Mouse (Mus musculus): ENCODE data around the gene Tnfrsf13c. TPM values are rescaled to one million over a fixed set of nuclear protein-coding genes. Genes with fewer than 3 reads are reported as not detected.
A peak's percentile ranks its signal among the peaks of the same experiment; 100 is the strongest.

Tnfrsf13c gene
- polyA plus RNA-seq, 1 experiment from 2014 or later: 2.3 TPM

- 84% methylated on average over 8 of the region's 8 CpGs for WGBS (ENCODE audit: insufficient replicate concordance)
Observed at GRCm38 (mm10) chr15:82172648-82173047, 51.5 kb downstream of the Tnfrsf13c start.

More at GRCm38 (mm10) chr15:82172648-82173047, 51.5 kb downstream of the Tnfrsf13c start:
- H3K9ac ChIP-seq (replicated peaks): no peak overlapping the region
- peaks cover 2% of the 10 kb centered on the region for H3K4me1 ChIP-seq (ENCODE audit: insufficient read depth)
- no peaks in the 10 kb centered on the region for H3K27me3 ChIP-seq (ENCODE audit: insufficient read depth, low read length)
- H3K36me3 ChIP-seq (replicated peaks; ENCODE audit: insufficient read depth, low read length): peaks cover 63% of the 10 kb centered on the region
- TF ChIP-seq EP300 (IDR thresholded peaks at IDR 0.05; ENCODE audit: low read depth): no peak
- no peak for TF ChIP-seq CTCF (IDR thresholded peaks at IDR 0.05; ENCODE audit: low read depth)
- H3K4me2 ChIP-seq (ENCODE audit: low read depth, low read length): no peak overlapping the region
- ATAC-seq (no peak), DNase-seq (no peak)
- H3K4me3 ChIP-seq (ENCODE audit: low read depth, low read length): no peak overlapping the region
- no peaks in the 10 kb centered on the region for H3K9me3 ChIP-seq (ENCODE audit: low read length)
- H3K27ac ChIP-seq (ENCODE audit: low read depth): no peak overlapping the region

MicroRNAs encoded within 50 kb of the gene (microRNA counts, 519-probe panel; counts per million panel counts)
- microRNA mmu-miR-33: not detected

Small RNAs within 50 kb of the gene (microRNA-seq; reads per million reads assigned to microRNA genes)
- 107 reads per million, percentile 44 among the genes with 10 or more reads in this experiment for gene Mir33

Other genes with a start within 250 kb of the Tnfrsf13c start
- gene 1700029P11Rik, start 243.8 kb downstream of the Tnfrsf13c start, polyA plus RNA-seq (2015; fragmentation: Nextera tagmentation; extraction: Ambion mirVana): not detected in 2 replicates
- gene Xrcc6, start 236.5 kb downstream of the Tnfrsf13c start, polyA plus RNA-seq (2015; fragmentation: Nextera tagmentation; extraction: Ambion mirVana): 25.7 and 27.8 TPM in 2 replicates
- gene Desi1, start 190.5 kb downstream of the Tnfrsf13c start, polyA plus RNA-seq (2015; fragmentation: Nextera tagmentation; extraction: Ambion mirVana): 14.6 and 15.0 TPM in 2 replicates
- 84.6 and 92.1 TPM in 2 replicates for gene Snu13, start 176.8 kb downstream of the Tnfrsf13c start, polyA plus RNA-seq (2015; fragmentation: Nextera tagmentation; extraction: Ambion mirVana)
- not detected in 2 replicates for gene 4930407I10Rik, start 165.2 kb downstream of the Tnfrsf13c start, polyA plus RNA-seq (2015; fragmentation: Nextera tagmentation; extraction: Ambion mirVana)
- gene Mei1, start 154.4 kb downstream of the Tnfrsf13c start, polyA plus RNA-seq (2015; fragmentation: Nextera tagmentation; extraction: Ambion mirVana): not detected in 2 replicates
- gene Ccdc134, start 96.4 kb downstream of the Tnfrsf13c start, polyA plus RNA-seq (2015; fragmentation: Nextera tagmentation; extraction: Ambion mirVana): 3.6 and 4.0 TPM in 2 replicates
- 30.3 and 33.6 TPM in 2 replicates for gene Srebf2, start 77.2 kb downstream of the Tnfrsf13c start, polyA plus RNA-seq (2015; fragmentation: Nextera tagmentation; extraction: Ambion mirVana)
- gene Shisa8, start 11.6 kb downstream of the Tnfrsf13c start, polyA plus RNA-seq (2015; fragmentation: Nextera tagmentation; extraction: Ambion mirVana): 0.08 and 0.13 TPM in 2 replicates
- 27.8 and 30.7 TPM in 2 replicates for gene Cenpm, start 20.4 kb upstream of the Tnfrsf13c start, polyA plus RNA-seq (2015; fragmentation: Nextera tagmentation; extraction: Ambion mirVana)
- gene 1500009C09Rik, start 28.0 kb upstream of the Tnfrsf13c start, polyA plus RNA-seq (2015; fragmentation: Nextera tagmentation; extraction: Ambion mirVana): not detected in 2 replicates
- gene Sept3, start 50.5 kb upstream of the Tnfrsf13c start, polyA plus RNA-seq (2015; fragmentation: Nextera tagmentation; extraction: Ambion mirVana): 0.06 and 0.07 TPM in 2 replicates
- gene Wbp2nl, start 74.6 kb upstream of the Tnfrsf13c start, polyA plus RNA-seq (2015; fragmentation: Nextera tagmentation; extraction: Ambion mirVana): 0.07 and 0.09 TPM in 2 replicates
- 34.6 TPM in 2 replicates for gene Naga, start 114.6 kb upstream of the Tnfrsf13c start, polyA plus RNA-seq (2015; fragmentation: Nextera tagmentation; extraction: Ambion mirVana)
- gene Pheta2, start 114.6 kb upstream of the Tnfrsf13c start, polyA plus RNA-seq (2015; fragmentation: Nextera tagmentation; extraction: Ambion mirVana): 16.1 and 17.5 TPM in 2 replicates
- gene Smdt1, start 114.6 kb upstream of the Tnfrsf13c start, polyA plus RNA-seq (2015; fragmentation: Nextera tagmentation; extraction: Ambion mirVana): 145 and 151 TPM in 2 replicates
- gene Ndufa6, start 130.0 kb upstream of the Tnfrsf13c start, polyA plus RNA-seq (2015; fragmentation: Nextera tagmentation; extraction: Ambion mirVana): 642 and 691 TPM in 2 replicates
- 42.0 and 44.9 TPM in 2 replicates for gene Cyp2d22, start 155.9 kb upstream of the Tnfrsf13c start, polyA plus RNA-seq (2015; fragmentation: Nextera tagmentation; extraction: Ambion mirVana)
- 0.20 and 0.25 TPM in 2 replicates for gene Cyp2d11, start 169.7 kb upstream of the Tnfrsf13c start, polyA plus RNA-seq (2015; fragmentation: Nextera tagmentation; extraction: Ambion mirVana)
- gene Cyp2d10, start 182.8 kb upstream of the Tnfrsf13c start, polyA plus RNA-seq (2015; fragmentation: Nextera tagmentation; extraction: Ambion mirVana): 384 and 387 TPM in 2 replicates
- 216 and 246 TPM in 2 replicates for gene Cyp2d9, start 209.1 kb upstream of the Tnfrsf13c start, polyA plus RNA-seq (2015; fragmentation: Nextera tagmentation; extraction: Ambion mirVana)